8 mouse cellular contexts compared by ENCODE assay signal in the genomic region with DNA sequence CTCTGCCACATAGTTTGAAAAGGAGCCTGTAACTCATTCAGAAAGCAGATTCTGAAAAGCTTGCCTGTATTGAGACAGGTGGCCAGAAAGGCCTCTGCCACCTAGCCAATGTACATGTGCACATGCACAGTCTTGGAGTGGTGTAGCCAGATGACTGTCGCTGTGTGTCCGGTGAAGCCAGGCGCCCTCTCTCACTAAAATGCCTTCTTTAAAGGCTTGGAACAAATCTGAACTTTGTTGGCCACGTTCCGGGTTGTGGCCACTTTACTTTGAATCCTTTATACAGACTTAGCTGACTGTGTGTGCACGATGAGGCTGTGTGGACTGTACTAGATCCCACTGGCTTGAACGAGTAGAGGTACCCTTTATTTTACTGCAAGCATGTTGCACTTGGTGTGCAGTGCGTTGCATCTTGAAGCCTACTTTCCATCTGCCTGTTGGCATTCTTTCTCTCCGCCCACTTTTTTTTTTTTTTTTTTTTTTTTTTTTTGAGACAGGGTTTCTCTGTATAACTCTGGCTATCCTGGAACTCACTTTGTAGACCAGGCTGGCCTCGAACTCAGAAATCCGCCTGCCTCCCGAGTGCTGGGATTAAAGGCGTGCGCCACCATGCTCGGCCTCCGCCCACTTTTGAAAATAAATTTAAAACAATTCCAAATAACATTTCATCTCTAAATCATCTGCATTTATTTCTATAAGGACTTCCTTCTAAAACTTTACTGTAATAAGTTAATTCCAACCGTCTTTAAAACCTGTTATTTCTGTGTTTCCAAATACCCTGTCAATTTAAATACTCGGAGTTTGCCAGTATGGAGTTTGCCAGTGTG. TPM values are rescaled to one million over a fixed set of nuclear protein-coding genes. Genes with fewer than 3 reads are reported as not detected.
DNase-seq lines count a peak whose midpoint lies in the region; ATAC-seq and TF ChIP-seq lines count a peak whose summit lies in the region.

No protein-coding gene starts in this region.

- no peak for DNase-seq in left cerebral cortex, adult 2 months (ENCODE audit: extremely low spot score in 1 of 2, low spot score in 2 of 2)
- DNase-seq in left cerebral cortex, postnatal 10 days (ENCODE audit: extremely low spot score in 1 of 2, low spot score in 2 of 2), result no peak
- peak; percentile 24 for DNase-seq in MEL-GATA-1-ER (ENCODE audit: extremely low read depth, low read depth)
- no peak for DNase-seq in hindbrain, embryonic 14.5 days (ENCODE audit: low spot score)
- DNase-seq in liver, embryonic 13.5 days, result no peak
- DNase-seq in splenic B cell, adult 2 months (ENCODE audit: low read depth, low spot score), result peak; percentile 11
- DNase-seq in gastrocnemius, adult 8-10 months (ENCODE audit: low spot score in 2 of 2), result no peak

- 56% methylated on average over 18 of the region's 18 CpGs for WGBS in embryonic facial prominence, embryonic 12.5 days
- WGBS in hindbrain, embryonic 14.5 days, result 59% methylated on average over 18 of the region's 18 CpGs
- 44% methylated on average over 18 of the region's 18 CpGs for WGBS in liver, embryonic 13.5 days (ENCODE audit: insufficient replicate concordance)

- H3K27ac ChIP-seq in left cerebral cortex, adult 2 months, result peak overlapping the region; percentile 100
- peak overlapping the region; percentile 99 for H3K27ac ChIP-seq in embryonic facial prominence, embryonic 12.5 days
- peak overlapping the region; percentile 98 for H3K27ac ChIP-seq in hindbrain, embryonic 14.5 days
- peak overlapping the region; percentile 99 for H3K27ac ChIP-seq in liver, embryonic 13.5 days

- H3K4me1 ChIP-seq in embryonic facial prominence, embryonic 12.5 days, result 0 out of 2 replicates have a peak, but pooled peaks cover 3% of the 10 kb centered on the region
- H3K4me1 ChIP-seq in hindbrain, embryonic 14.5 days (replicated peaks; ENCODE audit: control insufficient read depth, insufficient read depth, low read length), result peaks cover 5% of the 10 kb centered on the region; the same call in 1 of the 2 replicates
- peaks cover 43% of the 10 kb centered on the region for H3K4me1 ChIP-seq in liver, embryonic 13.5 days (replicated peaks)

- H3K4me3 ChIP-seq in left cerebral cortex, adult 2 months, result peak overlapping the region; percentile 99
- peak overlapping the region; percentile 69 for H3K4me3 ChIP-seq in embryonic facial prominence, embryonic 12.5 days
- peak overlapping the region; percentile 86 for H3K4me3 ChIP-seq in hindbrain, embryonic 14.5 days (replicated peaks; ENCODE audit: low read length)
- H3K4me3 ChIP-seq in liver, embryonic 13.5 days (replicated peaks), result peak overlapping the region; percentile 91

- intact Hi-C loops in left cerebral cortex, adult 2 months (cut with DNase I), result loop anchor here (5.0 kb wide), 1 partner anchor 326 kb away; no protein-coding TSS in a partner anchor
- intact Hi-C loops in left cerebral cortex, postnatal 10 days (cut with DNase I), result loop anchor here (5.0 to 10.0 kb wide), 3 partner anchors 66 to 618 kb away; no protein-coding TSS in a partner anchor

- no peak for ATAC-seq in embryonic facial prominence, embryonic 12.5 days (ENCODE audit: insufficient number of reproducible peaks, insufficient read depth, low FRiP score, low TSS enrichment)
- no peak for ATAC-seq in hindbrain, embryonic 14.5 days (ENCODE audit: low FRiP score)
- no peak for ATAC-seq in liver, embryonic 13.5 days (ENCODE audit: low read depth)

- no peak for TF ChIP-seq CTCF in left cerebral cortex, adult 2 months (IDR thresholded peaks at IDR 0.05)

- peaks cover 30% of the 10 kb centered on the region for H3K36me3 ChIP-seq in embryonic facial prominence, embryonic 12.5 days
- peaks cover 35% of the 10 kb centered on the region for H3K36me3 ChIP-seq in hindbrain, embryonic 14.5 days (replicated peaks; ENCODE audit: control insufficient read depth, insufficient read depth)
- peaks cover 57% of the 10 kb centered on the region for H3K36me3 ChIP-seq in liver, embryonic 13.5 days
- H3K36me3 ChIP-seq in splenic B cell, adult 2 months (ENCODE audit: control insufficient read depth, insufficient read depth, low read length, poor library complexity, severe bottlenecking), result peaks cover 2% of the 10 kb centered on the region

- peak overlapping the region; percentile 85 for H3K9ac ChIP-seq in embryonic facial prominence, embryonic 12.5 days
- peak overlapping the region; percentile 98 for H3K9ac ChIP-seq in hindbrain, embryonic 14.5 days
- H3K9ac ChIP-seq in liver, embryonic 13.5 days, result peak overlapping the region; percentile 95

- H3K4me2 ChIP-seq in embryonic facial prominence, embryonic 12.5 days (replicated peaks), result peak overlapping the region; percentile 81
- peak overlapping the region; percentile 68 for H3K4me2 ChIP-seq in hindbrain, embryonic 14.5 days (replicated peaks)
- peak overlapping the region; percentile 98 for H3K4me2 ChIP-seq in liver, embryonic 13.5 days

- no peaks in the 10 kb centered on the region for H3K27me3 ChIP-seq in embryonic facial prominence, embryonic 12.5 days
- no peaks in the 10 kb centered on the region for H3K27me3 ChIP-seq in hindbrain, embryonic 14.5 days (ENCODE audit: control insufficient read depth, insufficient read depth, low read length)
- H3K27me3 ChIP-seq in liver, embryonic 13.5 days, result no peaks in the 10 kb centered on the region
- no peaks in the 10 kb centered on the region for H3K27me3 ChIP-seq in splenic B cell, adult 2 months (ENCODE audit: control insufficient read depth, insufficient read depth, low read length, poor library complexity, severe bottlenecking)

- no peaks in the 10 kb centered on the region for H3K9me3 ChIP-seq in embryonic facial prominence, embryonic 12.5 days
- H3K9me3 ChIP-seq in hindbrain, embryonic 14.5 days (ENCODE audit: control insufficient read depth, low read length), result no peaks in the 10 kb centered on the region
- no peaks in the 10 kb centered on the region for H3K9me3 ChIP-seq in liver, embryonic 13.5 days (replicated peaks)

RNA-seq across cellular contexts. Expression of a gene that starts 1.0 kb away (rescaled TPM):
- 10 to 100 TPM; 17.7 to 18.0 TPM for total RNA-seq in left cerebral cortex, adult 2 months (2021)
- 10 to 100 TPM; 24.3 to 25.6 TPM for total RNA-seq in left cerebral cortex, postnatal 10 days (2021)
- 44.6 and 45.1 TPM in 2 replicates for polyA plus RNA-seq in embryonic facial prominence, embryonic 12.5 days (2016; fragmentation: Nextera tagmentation; extraction: Ambion mirVana)
- polyA plus RNA-seq in hindbrain, embryonic 14.5 days (2014; fragmentation: Nextera tagmentation; extraction: Ambion mirVana), result 49.8 and 52.3 TPM in 2 replicates
- polyA plus RNA-seq in liver, embryonic 13.5 days (2015; fragmentation: Nextera tagmentation; extraction: Ambion mirVana), result 29.8 and 32.5 TPM in 2 replicates
- total RNA-seq in gastrocnemius, adult 8-10 months (2022), result 1 to 10 TPM; 6.3 to 7.9 (median 7.3) TPM

RNA-seq across cellular contexts. Expression of a gene that starts 1.1 kb away (rescaled TPM):
- total RNA-seq in left cerebral cortex, adult 2 months (2021), result 10 to 100 TPM; 34.3 to 37.3 TPM
- total RNA-seq in left cerebral cortex, postnatal 10 days (2021), result 10 to 100 TPM; 34.9 to 36.3 TPM
- polyA plus RNA-seq in embryonic facial prominence, embryonic 12.5 days (2016; fragmentation: Nextera tagmentation; extraction: Ambion mirVana), result 140 and 146 TPM in 2 replicates
- 71.6 and 82.1 TPM in 2 replicates for polyA plus RNA-seq in hindbrain, embryonic 14.5 days (2014; fragmentation: Nextera tagmentation; extraction: Ambion mirVana)
- polyA plus RNA-seq in liver, embryonic 13.5 days (2015; fragmentation: Nextera tagmentation; extraction: Ambion mirVana), result 106 and 110 TPM in 2 replicates
- total RNA-seq in gastrocnemius, adult 8-10 months (2022), result 10 to 100 TPM in 2 of 4 experiments, 1 to 10 TPM in 2; 7.7 to 16.0 (median 10.2) TPM

RNA-seq across cellular contexts. Expression of a gene that starts 19.1 kb away (rescaled TPM):
- total RNA-seq in left cerebral cortex, adult 2 months (2021), result 1 to 10 TPM; 7.8 to 9.4 TPM
- total RNA-seq in left cerebral cortex, postnatal 10 days (2021), result 1 to 10 TPM; 4.8 to 5.1 TPM
- 1.2 and 1.5 TPM in 2 replicates for polyA plus RNA-seq in embryonic facial prominence, embryonic 12.5 days (2016; fragmentation: Nextera tagmentation; extraction: Ambion mirVana)
- polyA plus RNA-seq in hindbrain, embryonic 14.5 days (2014; fragmentation: Nextera tagmentation; extraction: Ambion mirVana), result 0.83 and 1.0 TPM in 2 replicates
- 0.06 and 0.09 TPM in 2 replicates for polyA plus RNA-seq in liver, embryonic 13.5 days (2015; fragmentation: Nextera tagmentation; extraction: Ambion mirVana)
- total RNA-seq in gastrocnemius, adult 8-10 months (2022), result under 1 TPM; 0.05 to 0.29 (median 0.11) TPM

RNA-seq across cellular contexts. Expression of a gene that starts 22.2 kb away (rescaled TPM):
- total RNA-seq in left cerebral cortex, adult 2 months (2021), result not detected
- total RNA-seq in left cerebral cortex, postnatal 10 days (2021), result not detected
- 1.5 and 2.1 TPM in 2 replicates for polyA plus RNA-seq in embryonic facial prominence, embryonic 12.5 days (2016; fragmentation: Nextera tagmentation; extraction: Ambion mirVana)
- not detected in 2 replicates for polyA plus RNA-seq in hindbrain, embryonic 14.5 days (2014; fragmentation: Nextera tagmentation; extraction: Ambion mirVana)
- polyA plus RNA-seq in liver, embryonic 13.5 days (2015; fragmentation: Nextera tagmentation; extraction: Ambion mirVana), result not detected in 2 replicates
- not detected for total RNA-seq in gastrocnemius, adult 8-10 months (2022)

RNA-seq across cellular contexts. Expression of a gene that starts 43.7 kb away (rescaled TPM):
- 10 to 100 TPM; 37.6 to 48.2 TPM for total RNA-seq in left cerebral cortex, adult 2 months (2021)
- total RNA-seq in left cerebral cortex, postnatal 10 days (2021), result 10 to 100 TPM; 45.7 to 54.1 TPM
- polyA plus RNA-seq in embryonic facial prominence, embryonic 12.5 days (2016; fragmentation: Nextera tagmentation; extraction: Ambion mirVana), result 139 and 142 TPM in 2 replicates
- 83.8 and 86.8 TPM in 2 replicates for polyA plus RNA-seq in hindbrain, embryonic 14.5 days (2014; fragmentation: Nextera tagmentation; extraction: Ambion mirVana)
- 33.1 and 43.1 TPM in 2 replicates for polyA plus RNA-seq in liver, embryonic 13.5 days (2015; fragmentation: Nextera tagmentation; extraction: Ambion mirVana)
- total RNA-seq in gastrocnemius, adult 8-10 months (2022), result 10 to 100 TPM in 2 of 4 experiments, 1 to 10 TPM in 2; 9.0 to 13.8 (median 10.8) TPM

Comparison
In these comparisons a context has a peak if more than half of its experiments do, and no peak if none do; other contexts are left out.
1. DNase-seq: peak in MEL-GATA-1-ER (single experiment) and splenic B cell, adult 2 months (single experiment); none in left cerebral cortex, adult 2 months (0 of 2), left cerebral cortex, postnatal 10 days (0 of 2), hindbrain, embryonic 14.5 days (single experiment), liver, embryonic 13.5 days (single experiment) and gastrocnemius, adult 8-10 months (0 of 2).
2. RNA of a gene that starts 19.1 kb away (total RNA-seq): 7.8 to 9.4 TPM in left cerebral cortex, adult 2 months and 4.8 to 5.1 TPM in left cerebral cortex, postnatal 10 days; 0.05 to 0.29 TPM in gastrocnemius, adult 8-10 months; every median in the first group is over 4 times any median in the second.
3. Peak in every context shown above with its lines, with median percentiles within 50 percentile points of each other: H3K27ac ChIP-seq, H3K4me3 ChIP-seq, H3K4me2 ChIP-seq and H3K9ac ChIP-seq.